Mouse (Mus musculus) ovary, postnatal 10 days (tissue): Measurements from ENCODE around the gene Trabd2b.

ENCODE experiments used
- DNase-seq: peaks from one replicate; pipeline ENCODE4 v3.0.0; 2022; ENCODE audit warnings: low spot score

The Trabd2b gene

GRCm38 (mm10) chr4:114406355-114407101 lies at the start of gene Trabd2b:
Gene Trabd2b (plus strand): TSS chr4:114406724.
- DNase-seq = no peak

DNA sequence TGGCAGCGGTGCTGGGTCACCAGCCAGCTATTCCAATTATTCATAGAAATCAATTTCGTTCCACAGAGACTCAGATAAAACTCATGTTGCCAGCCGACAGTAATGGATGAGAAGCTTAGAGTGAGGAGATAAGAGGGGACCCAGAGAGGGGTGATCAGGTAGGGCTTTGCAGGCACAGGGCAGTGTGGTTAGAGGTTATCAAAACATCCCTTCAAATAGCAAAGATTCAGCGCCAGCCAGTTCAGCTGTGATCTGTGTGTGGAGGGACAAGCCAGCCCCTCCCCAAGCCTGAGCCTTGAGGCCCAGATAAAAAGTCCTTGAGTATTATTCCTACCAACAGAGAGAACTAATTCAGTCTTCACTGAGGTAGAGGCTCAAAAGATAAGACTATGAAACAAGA lies 49.1 kb upstream of the Trabd2b start:
- no peak for DNase-seq

- DNase-seq = no peak
Measured at GRCm38 (mm10) chr4:114358874-114359273, 47.6 kb upstream of the Trabd2b start.

GRCm38 (mm10) chr4:114359818-114360217 lies 46.7 kb upstream of the Trabd2b start:
- DNase-seq = no peak

- DNase-seq = no peak
Measured at GRCm38 (mm10) chr4:114361336-114361735, 45.2 kb upstream of the Trabd2b start.

GRCm38 (mm10) chr4:114365000-114365399 lies 41.5 kb upstream of the Trabd2b start:
- no peak for DNase-seq

- DNase-seq = no peak
Measured at GRCm38 (mm10) chr4:114365595-114365994, 40.9 kb upstream of the Trabd2b start.

GRCm38 (mm10) chr4:114367005-114367404 lies 39.5 kb upstream of the Trabd2b start:
- DNase-seq = no peak

GRCm38 (mm10) chr4:114367840-114368239 lies 38.7 kb upstream of the Trabd2b start:
- no peak for DNase-seq

- DNase-seq = no peak
Measured at GRCm38 (mm10) chr4:114369591-114369990, 36.9 kb upstream of the Trabd2b start.

GRCm38 (mm10) chr4:114370935-114371715 lies 35.4 kb upstream of the Trabd2b start:
- DNase-seq = no peak

GRCm38 (mm10) chr4:114372699-114373098 lies 33.8 kb upstream of the Trabd2b start:
- no peak for DNase-seq

DNA sequence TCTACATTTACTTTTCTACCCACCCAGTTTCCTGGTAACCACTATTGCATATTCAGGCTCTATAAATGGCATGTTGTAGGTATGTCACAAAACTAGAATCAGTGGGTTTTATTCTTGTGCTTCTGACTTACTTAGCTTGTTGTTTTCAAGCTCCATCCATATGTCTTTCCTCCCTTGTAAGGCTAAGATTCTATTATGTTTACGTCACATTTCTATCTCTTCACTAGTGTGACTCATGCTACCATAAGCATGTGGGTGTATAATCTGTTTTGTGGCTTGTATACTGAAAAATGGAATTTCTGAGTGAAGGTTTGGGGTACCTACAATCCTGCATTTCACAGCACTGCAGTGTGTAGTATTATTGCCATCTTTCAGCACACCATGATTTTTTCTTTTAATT lies 32.2 kb upstream of the Trabd2b start:
- no peak for DNase-seq

- DNase-seq = no peak
Measured at GRCm38 (mm10) chr4:114377531-114377930, 29.0 kb upstream of the Trabd2b start.

GRCm38 (mm10) chr4:114378512-114378911 lies 28.0 kb upstream of the Trabd2b start:
- DNase-seq = no peak

GRCm38 (mm10) chr4:114379416-114379956 lies 27.0 kb upstream of the Trabd2b start:
- no peak for DNase-seq

DNA sequence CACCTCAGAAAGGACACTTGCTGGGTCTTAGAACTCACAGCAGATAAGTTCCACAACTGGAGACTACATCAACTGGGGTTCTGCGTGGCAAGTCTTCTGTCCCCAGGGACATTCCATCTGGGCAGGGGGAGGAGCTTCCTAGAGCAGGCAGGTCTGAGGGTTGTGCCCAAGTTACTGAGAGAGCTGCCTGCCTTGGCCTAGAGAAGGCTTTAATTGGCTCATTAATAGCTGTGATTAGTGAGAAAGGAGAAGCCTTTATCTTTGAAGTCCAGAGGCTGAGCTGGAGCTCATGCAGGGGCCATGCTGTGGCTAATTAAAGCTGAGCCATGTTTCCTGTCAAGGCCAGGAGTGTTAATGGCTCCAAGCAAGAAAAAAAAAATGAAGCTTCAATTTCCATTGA lies 23.9 kb upstream of the Trabd2b start:
- DNase-seq = no peak

DNA sequence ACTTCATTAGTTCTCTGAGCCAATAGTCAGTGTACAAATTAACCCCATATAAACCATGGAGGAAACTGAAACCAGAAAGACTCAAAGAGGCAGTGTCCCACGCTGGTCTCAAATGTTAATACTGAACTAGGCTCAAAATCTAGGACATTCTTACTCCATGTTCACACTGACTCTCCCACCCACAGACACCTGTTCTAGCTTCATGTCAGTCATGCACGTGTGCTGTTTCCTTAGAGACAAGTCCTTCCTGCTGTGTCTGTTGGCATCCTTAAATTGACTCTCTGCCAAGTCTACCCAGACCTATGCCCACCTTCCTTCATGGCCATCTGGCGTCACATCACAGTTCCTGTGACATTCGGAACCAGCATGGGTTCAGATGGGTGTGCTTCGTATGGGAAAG lies 21.3 kb upstream of the Trabd2b start:
- no peak for DNase-seq

GRCm38 (mm10) chr4:114386395-114386811 lies 20.1 kb upstream of the Trabd2b start:
- DNase-seq = no peak

DNA sequence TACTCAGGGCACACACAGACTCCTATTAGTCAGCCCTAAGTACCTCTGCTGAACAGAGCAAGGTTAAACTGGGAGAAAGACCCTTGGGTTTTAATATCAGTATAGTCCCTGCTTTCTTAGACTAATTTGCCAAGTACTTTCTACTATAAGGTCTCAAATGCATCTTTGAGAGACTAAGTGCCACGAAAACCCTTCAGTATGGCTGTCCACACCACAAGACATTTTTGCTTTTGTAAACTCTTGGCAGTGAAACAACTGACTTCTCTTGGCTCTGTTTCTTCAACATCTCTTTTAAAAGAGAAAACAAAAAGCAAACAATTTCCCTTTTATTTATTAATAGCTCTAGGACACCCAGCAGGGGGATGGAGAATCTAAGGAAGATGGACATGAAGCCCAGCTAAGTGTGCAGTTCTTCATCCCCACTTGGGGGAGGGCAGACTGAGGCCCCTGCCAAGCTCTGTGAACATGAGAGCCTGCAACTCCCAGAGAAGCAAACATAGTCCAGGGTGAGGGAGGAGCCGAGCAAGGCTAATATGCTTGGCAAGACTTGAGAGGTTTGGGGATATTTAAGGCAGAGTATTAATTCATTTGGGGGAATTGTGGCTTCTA lies 18.9 kb upstream of the Trabd2b start:
- DNase-seq = no peak

GRCm38 (mm10) chr4:114388306-114388705 lies 18.2 kb upstream of the Trabd2b start:
- no peak for DNase-seq

- no peak for DNase-seq
Measured at GRCm38 (mm10) chr4:114389653-114390052, 16.9 kb upstream of the Trabd2b start.

DNA sequence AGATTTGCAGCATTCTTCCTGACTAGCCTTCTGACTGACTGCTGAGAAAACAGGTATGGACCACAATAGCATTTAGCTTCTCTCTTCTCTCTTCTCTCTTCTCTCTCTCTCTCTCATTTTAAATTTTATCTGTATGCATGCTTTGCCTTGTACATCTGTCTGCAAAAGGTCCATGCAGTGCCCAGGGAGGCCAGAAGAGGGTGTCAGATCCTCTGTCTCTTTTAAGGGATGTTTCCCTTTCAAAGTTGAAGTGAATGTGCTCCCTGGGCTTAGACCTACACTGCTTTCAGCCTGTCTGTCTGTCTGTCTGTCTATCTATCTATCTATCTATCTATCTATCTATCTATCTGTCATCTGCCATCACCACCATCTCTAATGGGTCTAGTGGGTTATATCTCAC lies 8.9 kb upstream of the Trabd2b start:
- no peak for DNase-seq
